Mouse (Mus musculus) testis, adult 2 months (tissue): ENCODE data around the gene Slc8a3. TPM values are rescaled to one million over a fixed set of nuclear protein-coding genes. Genes with fewer than 3 reads are reported as not detected.

ENCODE experiments used
- H3K27ac ChIP-seq: fragments of 200-500 bp; 2 replicates; pipeline ENCODE4 v1.5.1; 2012; ENCODE audit warnings: low read depth, low read length; ENCODE audit not compliant: control insufficient read depth, insufficient read depth
- H3K27me3 ChIP-seq: fragments of 200-500 bp; 2 replicates; pipeline ENCODE4 v1.6.1; 2012; ENCODE audit warnings: mild to moderate bottlenecking, low read length, moderate library complexity; ENCODE audit not compliant: control insufficient read depth, insufficient read depth
- H3K36me3 ChIP-seq: fragments of 200-500 bp; 2 replicates; pipeline ENCODE4 v1.6.1; 2012; ENCODE audit warnings: mild to moderate bottlenecking, low read length; ENCODE audit not compliant: control insufficient read depth, insufficient read depth
- H3K4me1 ChIP-seq: fragments of 200-500 bp; 2 replicates; pipeline ENCODE4 v1.6.1; 2012; ENCODE audit warnings: low read length; ENCODE audit not compliant: control insufficient read depth, insufficient read depth
- H3K4me3 ChIP-seq: fragments of 200-500 bp; 2 replicates; pipeline ENCODE4 v1.5.1; 2012; ENCODE audit warnings: low read depth, mild to moderate bottlenecking, low read length, moderate library complexity, mixed read lengths; ENCODE audit not compliant: control insufficient read depth
- CTCF ChIP-seq: fragments of 200-500 bp; IDR thresholded peaks from 2 replicates; pipeline ENCODE4 v1.5.1; 2012; ENCODE audit warnings: low read depth, mild to moderate bottlenecking, inconsistent platforms, low read length, moderate library complexity; ENCODE audit not compliant: control insufficient read depth, insufficient read depth, insufficient replicate concordance
- POLR2A ChIP-seq: fragments of 200-500 bp; IDR thresholded peaks from 2 replicates; pipeline ENCODE4 v1.6.1; 2012; ENCODE audit warnings: low read depth, mild to moderate bottlenecking, inconsistent platforms, low read length, moderate library complexity; ENCODE audit not compliant: control insufficient read depth
- polyA plus RNA-seq: library from polyadenylated mRNA; depleted of rRNA; stranded (reverse); fragments of >200 nt; gene quantifications from 2 replicates; pipeline ENCODE4 v1.2.3, GENCODE M21; 2012

Gene Slc8a3
- polyA plus RNA-seq, 1 experiment: 0.07 TPM

DNA sequence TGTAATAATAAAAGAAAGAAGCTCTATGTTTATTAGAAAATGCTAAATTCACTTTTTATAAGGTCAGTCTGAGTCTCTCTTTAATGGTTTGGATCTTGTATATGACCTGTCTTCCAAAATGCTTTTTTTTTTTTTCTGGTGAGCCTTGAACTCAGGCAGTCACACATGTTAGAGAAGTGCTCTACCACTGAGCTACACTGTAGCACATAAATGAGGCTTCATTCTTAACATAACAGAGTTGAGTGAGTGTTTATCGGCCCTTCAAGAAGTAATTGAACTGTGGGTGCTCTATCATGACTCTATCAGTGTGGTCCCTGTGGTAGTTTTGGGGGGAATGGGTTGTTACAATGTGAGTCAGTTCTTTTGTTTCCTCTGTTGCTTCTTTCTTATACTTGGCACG lies 139.0 kb downstream of the Slc8a3 start:
- H3K27ac ChIP-seq: no peak overlapping the region
- H3K27me3 ChIP-seq: no peaks in the 10 kb centered on the region
- H3K4me1 ChIP-seq: no peaks in the 10 kb centered on the region; the same call in 1 of the 2 replicates
- TF ChIP-seq POLR2A: no peak
- TF ChIP-seq CTCF: no peak
- no peaks in the 10 kb centered on the region for H3K36me3 ChIP-seq
- no peak overlapping the region for H3K4me3 ChIP-seq

DNA sequence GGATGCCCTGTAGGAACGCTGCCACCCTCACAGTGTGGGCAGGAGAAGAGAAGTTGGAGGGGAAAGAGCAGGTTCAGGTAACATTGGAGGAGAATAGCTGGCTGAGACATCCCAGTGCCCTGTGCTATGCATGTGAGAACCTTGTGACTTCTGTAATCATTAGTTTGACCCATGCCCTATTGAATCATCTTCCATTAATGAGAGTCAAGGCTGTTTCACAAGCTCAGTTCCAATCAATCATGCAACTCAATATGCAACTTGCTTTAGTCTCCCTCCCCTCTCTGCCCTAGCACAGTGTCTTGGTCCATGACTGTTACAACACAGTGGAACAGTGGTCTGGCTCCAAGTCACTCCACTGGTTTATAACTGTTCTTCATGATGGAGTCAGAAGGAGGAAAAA lies 143.3 kb downstream of the Slc8a3 start:
- Histone ChIP-seq H3K36me3 (no peaks in the 10 kb centered on the region), H3K4me1 (no peaks in the 10 kb centered on the region; the same call in 1 of the 2 replicates), H3K27me3 (no peaks in the 10 kb centered on the region), H3K27ac (no peak overlapping the region), H3K4me3 (no peak overlapping the region)
- TF ChIP-seq CTCF: no peak
- TF ChIP-seq POLR2A: no peak

DNA sequence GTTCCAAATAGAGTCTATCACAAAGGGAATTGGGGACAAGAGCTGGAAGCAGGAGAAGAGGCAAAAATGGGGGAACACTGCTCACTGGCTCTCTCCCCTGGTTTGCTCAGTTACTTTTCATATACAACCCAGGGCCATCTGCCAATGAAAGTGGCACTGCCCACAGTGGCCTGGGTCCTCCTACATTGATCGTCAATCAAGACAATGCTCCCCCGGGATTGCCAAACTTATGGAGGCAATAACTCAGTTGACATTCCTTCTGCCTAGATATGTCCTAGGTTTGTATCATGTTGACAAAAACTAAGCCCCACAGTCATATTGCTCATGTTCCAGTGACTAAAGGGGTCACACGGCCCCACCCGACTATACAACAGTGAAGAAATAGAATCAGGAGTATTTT lies 144.0 kb downstream of the Slc8a3 start:
- Histone ChIP-seq H3K27me3 (no peaks in the 10 kb centered on the region), H3K27ac (no peak overlapping the region), H3K4me3 (no peak overlapping the region), H3K4me1 (peaks cover 5% of the 10 kb centered on the region), H3K36me3 (no peaks in the 10 kb centered on the region)
- no peak for TF ChIP-seq POLR2A
- no peak for TF ChIP-seq CTCF

DNA sequence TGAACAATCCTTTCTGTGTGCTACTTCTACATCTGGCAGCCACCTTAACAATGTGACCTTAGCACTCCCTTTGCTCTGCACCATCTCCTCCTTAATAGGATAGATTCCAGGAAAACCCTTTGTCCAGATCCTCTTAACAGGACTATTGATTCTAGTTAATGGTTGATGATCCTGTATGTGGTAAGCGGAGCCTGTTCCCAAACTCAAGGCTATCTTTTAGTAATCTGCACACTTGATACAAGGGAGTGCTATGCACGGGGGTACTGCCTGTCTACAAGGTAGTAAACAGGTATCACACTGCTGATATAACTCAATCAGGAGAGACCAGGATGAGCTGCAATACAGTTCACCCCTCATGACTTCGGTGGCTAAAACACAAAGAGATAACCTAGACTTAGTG lies 144.6 kb downstream of the Slc8a3 start:
- Histone ChIP-seq H3K36me3 (no peaks in the 10 kb centered on the region), H3K4me3 (no peak overlapping the region), H3K27ac (no peak overlapping the region), H3K27me3 (no peaks in the 10 kb centered on the region), H3K4me1 (peaks cover 8% of the 10 kb centered on the region)
- no peak for TF ChIP-seq CTCF
- TF ChIP-seq POLR2A: no peak

DNA sequence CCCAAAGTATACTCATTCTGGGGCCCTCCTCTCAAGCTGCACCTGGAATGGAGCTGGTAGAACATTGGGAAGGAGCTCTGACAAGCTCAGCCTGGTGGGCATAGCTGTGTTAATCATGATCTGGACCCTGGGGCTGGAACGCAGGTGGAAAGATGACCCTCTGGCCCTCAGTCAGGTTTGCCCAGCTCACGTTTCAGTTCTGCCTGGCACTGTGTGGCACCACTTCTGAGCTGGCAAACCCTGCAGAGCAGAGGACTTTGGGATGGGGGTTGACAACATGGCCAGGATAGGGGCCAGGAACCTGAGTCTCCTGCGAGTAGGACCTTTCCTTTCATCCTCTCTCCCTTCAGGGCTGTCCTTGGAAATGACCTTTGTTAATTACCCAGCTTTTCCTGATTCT lies 146.3 kb downstream of the Slc8a3 start:
- H3K4me1 ChIP-seq: peaks cover 10% of the 10 kb centered on the region
- TF ChIP-seq CTCF: no peak
- H3K4me3 ChIP-seq: no peak overlapping the region
- no peaks in the 10 kb centered on the region for H3K36me3 ChIP-seq
- no peaks in the 10 kb centered on the region for H3K27me3 ChIP-seq
- H3K27ac ChIP-seq: no peak overlapping the region

DNA sequence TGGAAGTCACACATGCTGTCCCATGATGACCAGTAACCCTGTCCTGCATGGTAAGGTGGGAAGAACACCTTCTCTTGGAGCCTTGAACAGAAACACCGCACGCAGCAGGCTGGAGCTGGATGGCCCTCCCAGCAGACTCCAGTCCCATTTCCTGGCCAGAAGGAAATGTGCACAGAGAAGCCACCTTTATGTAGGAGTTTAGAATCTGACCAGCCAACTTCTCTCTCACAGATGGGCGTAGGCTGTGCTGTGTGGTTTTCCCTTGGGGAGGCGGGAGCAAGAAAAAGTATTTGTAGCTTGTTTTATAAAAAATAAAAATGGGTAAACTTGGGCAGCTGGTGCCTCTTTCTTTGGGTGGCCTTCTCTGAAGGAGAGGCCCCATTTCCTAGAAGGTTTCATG lies 146.9 kb downstream of the Slc8a3 start:
- Histone ChIP-seq H3K4me3 (no peak overlapping the region), H3K27ac (no peak overlapping the region), H3K27me3 (no peaks in the 10 kb centered on the region), H3K4me1 (peaks cover 10% of the 10 kb centered on the region), H3K36me3 (no peaks in the 10 kb centered on the region)
- no peak for TF ChIP-seq POLR2A
- no peak for TF ChIP-seq CTCF

DNA sequence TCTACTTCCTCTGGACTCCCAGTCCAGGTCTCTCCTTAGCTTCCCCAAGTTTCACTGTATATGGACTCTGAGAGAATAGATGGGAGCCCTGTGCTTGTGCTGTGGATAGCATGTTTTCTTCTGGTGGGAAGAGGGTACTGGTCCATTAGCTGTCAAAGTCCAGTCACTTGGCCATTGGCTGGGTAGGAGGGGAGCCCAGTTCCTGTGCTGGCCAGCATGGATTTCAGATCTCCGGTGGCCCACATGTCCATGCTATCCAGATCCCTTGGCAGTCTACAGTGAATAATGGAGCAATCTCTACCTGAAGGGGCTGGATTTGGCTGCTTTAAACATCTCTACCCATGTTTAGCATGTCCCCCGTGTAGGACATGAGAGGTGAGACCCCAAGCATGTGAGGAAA lies 148.0 kb downstream of the Slc8a3 start:
- Histone ChIP-seq H3K4me1 (peaks cover 10% of the 10 kb centered on the region), H3K27ac (no peak overlapping the region), H3K27me3 (no peaks in the 10 kb centered on the region), H3K4me3 (no peak overlapping the region), H3K36me3 (no peaks in the 10 kb centered on the region)
- no peak for TF ChIP-seq POLR2A
- no peak for TF ChIP-seq CTCF

DNA sequence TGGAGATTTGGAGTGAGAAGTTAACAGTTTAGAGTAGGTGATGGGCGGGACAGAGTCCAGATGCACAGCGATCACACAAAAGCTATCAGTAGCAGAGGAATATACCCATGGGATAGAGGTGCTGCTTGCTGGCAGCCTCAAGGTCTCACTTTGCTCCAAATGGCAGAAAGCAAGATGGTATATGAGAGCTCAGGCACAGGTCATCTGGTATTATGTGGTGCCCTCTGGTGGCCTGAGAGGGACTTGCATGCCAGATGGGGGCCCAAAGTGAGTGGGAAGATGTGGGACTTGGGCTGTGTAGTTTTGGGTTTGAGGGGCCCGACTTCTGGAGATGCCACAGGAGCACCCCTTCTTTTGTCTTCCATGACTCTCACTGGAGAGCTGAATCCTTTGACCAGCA lies 150.9 kb downstream of the Slc8a3 start:
- TF ChIP-seq POLR2A (no peak), CTCF (peak; percentile 75; the same call in 1 of the 2 replicates)

More for the DNA sequence above, 150.9 kb downstream of the Slc8a3 start:
- Histone ChIP-seq H3K4me1 (peaks cover 10% of the 10 kb centered on the region), H3K4me3 (no peak overlapping the region), H3K27ac (no peak overlapping the region), H3K27me3 (no peaks in the 10 kb centered on the region), H3K36me3 (no peaks in the 10 kb centered on the region)
